Mouse (Mus musculus) heart, postnatal 0 days (tissue): ENCODE measurements around the gene Lhx4. TPM values are rescaled to one million over a fixed set of nuclear protein-coding genes. Genes with fewer than 3 reads are reported as not detected.

Source experiments
- ATAC-seq: fragments of 200-750 bp; cut with Nextera tagmentation; 2 replicates; pipeline ENCODE4 v1.8.0; 2017; ENCODE audit warnings: low read depth, moderate number of reproducible peaks, moderate library complexity; ENCODE audit not compliant: insufficient read depth
- DNase-seq: peaks from one replicate; pipeline ENCODE4 v3.0.0-alpha.2; 2016; ENCODE audit warnings: low spot score
- H3K27ac ChIP-seq: fragments of 300-500 bp; sonication (generic); 2 replicates; pipeline ENCODE4 v1.5.1; 2014; ENCODE audit warnings: low read depth, mild to moderate bottlenecking
- H3K27me3 ChIP-seq: fragments of 300-500 bp; sonication (generic); 2 replicates; pipeline ENCODE4 v1.6.1; 2014; ENCODE audit warnings: low read length, mixed read lengths; ENCODE audit not compliant: control insufficient read depth, insufficient read depth
- H3K36me3 ChIP-seq: fragments of 300-500 bp; sonication (generic); replicated peaks from 2 replicates; pipeline ENCODE4 v1.6.1; 2014; ENCODE audit warnings: low read length, mixed read lengths; ENCODE audit not compliant: control insufficient read depth, insufficient read depth
- H3K4me1 ChIP-seq: fragments of 300-500 bp; sonication (generic); 2 replicates; pipeline ENCODE4 v1.6.1; 2014; ENCODE audit warnings: antibody characterized with exemption; ENCODE audit not compliant: control insufficient read depth, insufficient read depth
- H3K4me2 ChIP-seq: fragments of 300-500 bp; sonication (generic); 2 replicates; pipeline ENCODE4 v1.6.1; 2014; ENCODE audit warnings: low read depth, mild to moderate bottlenecking, low read length, moderate library complexity
- H3K4me3 ChIP-seq: fragments of 300-500 bp; sonication (generic); 2 replicates; pipeline ENCODE4 v1.5.1; 2014; ENCODE audit warnings: low read depth, low read length
- H3K9ac ChIP-seq: fragments of 300-500 bp; sonication (generic); replicated peaks from 2 replicates; pipeline ENCODE4 v1.6.1; 2014; ENCODE audit warnings: low read depth, low read length, mixed read lengths
- H3K9me3 ChIP-seq: fragments of 300-500 bp; sonication (generic); replicated peaks from 2 replicates; pipeline ENCODE4 v1.6.1; 2016; ENCODE audit warnings: low read length; ENCODE audit not compliant: control insufficient read depth
- CTCF ChIP-seq: IDR thresholded peaks from 2 replicates; pipeline ENCODE4 v1.5.1; 2016; ENCODE audit warnings: antibody characterized with exemption, control low read depth, low read depth
- EP300 ChIP-seq: IDR thresholded peaks from 2 replicates; pipeline ENCODE4 v1.6.1; 2016; ENCODE audit warnings: antibody characterized with exemption, low read depth
- WGBS: fragments of 180-500 bp; shearing (Covaris S2); extraction: QIAGEN DNeasy Blood & Tissue Kit; methylation state at CpG from one replicate; pipeline ENCODE4 v1.1.7; 2014; 5-methylcytosine and 5-hydroxymethylcytosine counted together
- polyA plus RNA-seq: library from polyadenylated mRNA; unstranded; fragments of >200 nt; fragmentation: Nextera tagmentation; extraction: Ambion mirVana; gene quantifications from 2 replicates; pipeline ENCODE4 v1.2.1, GENCODE M21; 2015
- total RNA-seq: library from RNA; depleted of rRNA; stranded (reverse); fragments of >200 nt; gene quantifications from 2 replicates; pipeline ENCODE4 v1.2.3, GENCODE M21; 2014; ENCODE audit warnings: low replicate concordance

Lhx4 gene
- total and polyA plus RNA-seq, 2 experiments from 2014 or later = not detected

DNA sequence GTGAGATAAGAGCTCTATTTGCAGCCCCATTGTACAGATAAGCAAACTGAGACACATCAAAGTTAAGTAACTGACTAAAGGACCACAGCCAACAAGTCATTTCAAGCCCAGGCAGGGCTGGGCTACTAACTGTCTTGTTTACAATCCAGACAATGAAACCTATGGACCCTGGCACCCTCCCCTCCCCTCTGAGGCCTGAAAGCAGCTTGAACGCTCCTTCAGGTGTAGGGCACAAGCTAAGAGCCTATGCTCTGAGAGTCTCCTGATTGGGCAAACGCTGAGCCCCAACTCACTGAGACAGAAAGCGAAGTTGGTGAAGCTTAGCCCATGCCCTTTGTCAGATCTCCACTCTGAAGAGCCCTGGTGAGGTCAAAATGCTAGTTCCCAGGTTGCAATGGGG lies 27.2 kb downstream of the Lhx4 start:
- no peak for DNase-seq
- 72% methylated on average over 3 of the region's 3 CpGs for WGBS
- H3K4me3 ChIP-seq = no peak overlapping the region
- no peak for ATAC-seq
- H3K9ac ChIP-seq = no peak overlapping the region
- H3K9me3 ChIP-seq = no peaks in the 10 kb centered on the region
- H3K27ac ChIP-seq = no peak overlapping the region
- H3K4me2 ChIP-seq = no peak overlapping the region
- TF ChIP-seq CTCF = no peak
- no peak for TF ChIP-seq EP300
- H3K36me3 ChIP-seq = no peaks in the 10 kb centered on the region
- H3K4me1 ChIP-seq = no peaks in the 10 kb centered on the region
- H3K27me3 ChIP-seq = peaks cover 56% of the 10 kb centered on the region

DNA sequence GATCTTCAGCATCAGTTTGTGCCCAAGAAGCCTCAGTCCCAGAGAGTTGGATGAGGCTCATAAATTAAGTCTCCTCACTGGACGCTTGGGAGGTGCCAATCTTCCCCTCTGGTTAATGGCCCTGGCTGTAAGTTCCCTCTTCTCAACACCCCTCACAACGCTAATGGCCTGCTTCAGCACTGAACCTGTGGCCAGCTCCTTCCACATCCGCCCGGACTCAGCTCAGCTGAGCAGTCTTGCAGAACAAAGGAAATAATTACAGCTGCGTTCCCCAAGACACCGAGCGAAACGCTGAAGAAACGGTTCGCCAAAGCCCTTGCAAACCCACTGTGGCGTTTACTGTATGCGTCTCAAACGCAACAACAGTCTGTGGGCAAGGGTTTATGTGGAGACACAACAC lies 29.3 kb downstream of the Lhx4 start:
- Histone ChIP-seq H3K27me3 (peaks cover 40% of the 10 kb centered on the region), H3K4me2 (no peak overlapping the region), H3K36me3 (no peaks in the 10 kb centered on the region), H3K4me1 (no peaks in the 10 kb centered on the region), H3K9me3 (no peaks in the 10 kb centered on the region), H3K27ac (no peak overlapping the region), H3K9ac (no peak overlapping the region), H3K4me3 (no peak overlapping the region)
- ATAC-seq (peak; percentile 78), DNase-seq (peak; percentile 63)
- under 1% methylated on average over 13 of the region's 13 CpGs for WGBS
- TF ChIP-seq EP300 = no peak
- TF ChIP-seq CTCF = no peak

DNA sequence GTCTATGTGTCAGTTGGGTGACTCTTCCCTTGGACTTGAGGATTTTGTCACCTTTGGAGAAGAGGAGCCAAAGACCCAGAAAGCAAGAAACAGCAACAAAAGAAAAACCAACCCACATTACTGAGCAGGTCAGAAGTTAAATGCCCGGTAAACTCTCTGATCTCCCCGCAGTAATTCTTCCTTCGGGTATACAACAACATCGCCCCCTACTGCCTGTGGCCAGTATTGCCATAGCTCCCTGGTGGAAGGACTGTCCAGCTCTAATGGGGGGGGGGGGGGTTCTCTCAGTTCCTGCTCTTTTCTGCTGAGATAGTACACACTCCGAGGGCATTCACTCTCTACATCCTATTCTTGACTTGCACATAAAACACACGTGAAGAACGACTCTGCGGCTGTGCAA lies 30.0 kb downstream of the Lhx4 start:
- Histone ChIP-seq H3K27ac (no peak overlapping the region), H3K27me3 (peaks cover 36% of the 10 kb centered on the region), H3K36me3 (no peaks in the 10 kb centered on the region), H3K9ac (no peak overlapping the region), H3K9me3 (no peaks in the 10 kb centered on the region), H3K4me2 (no peak overlapping the region), H3K4me3 (no peak overlapping the region), H3K4me1 (no peaks in the 10 kb centered on the region)
- no peak for DNase-seq
- TF ChIP-seq EP300 = no peak
- TF ChIP-seq CTCF = peak; percentile 50
- no peak for ATAC-seq
- 39% methylated on average over 8 of the region's 8 CpGs for WGBS

DNA sequence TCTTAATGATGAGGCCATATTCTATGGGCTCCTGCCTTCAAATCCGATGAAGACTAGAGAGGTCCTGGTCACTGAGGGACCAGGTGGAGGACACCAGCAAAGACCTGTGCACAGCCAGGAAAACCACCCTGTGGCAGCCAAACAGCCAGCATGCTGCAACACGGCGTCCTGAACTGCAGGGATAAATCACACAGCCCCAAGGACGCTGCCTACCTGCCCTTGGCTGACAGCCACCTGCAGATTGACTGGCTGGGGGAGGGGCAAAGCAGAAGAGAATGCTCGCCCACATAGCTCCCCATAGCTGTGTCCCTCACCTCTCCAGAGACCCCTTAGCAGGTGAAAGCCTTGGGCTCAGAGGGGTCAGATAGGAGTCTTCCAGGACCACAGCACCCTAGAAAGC lies 31.5 kb downstream of the Lhx4 start:
- no peak overlapping the region for H3K9ac ChIP-seq
- no peaks in the 10 kb centered on the region for H3K9me3 ChIP-seq
- H3K4me3 ChIP-seq = no peak overlapping the region
- H3K27ac ChIP-seq = no peak overlapping the region
- no peaks in the 10 kb centered on the region for H3K4me1 ChIP-seq
- DNase-seq = no peak
- no peaks in the 10 kb centered on the region for H3K36me3 ChIP-seq
- WGBS = 37% methylated on average over 5 of the region's 5 CpGs
- peaks cover 30% of the 10 kb centered on the region for H3K27me3 ChIP-seq
- no peak overlapping the region for H3K4me2 ChIP-seq
- TF ChIP-seq EP300 = no peak
- no peak for TF ChIP-seq CTCF
- ATAC-seq = no peak

DNA sequence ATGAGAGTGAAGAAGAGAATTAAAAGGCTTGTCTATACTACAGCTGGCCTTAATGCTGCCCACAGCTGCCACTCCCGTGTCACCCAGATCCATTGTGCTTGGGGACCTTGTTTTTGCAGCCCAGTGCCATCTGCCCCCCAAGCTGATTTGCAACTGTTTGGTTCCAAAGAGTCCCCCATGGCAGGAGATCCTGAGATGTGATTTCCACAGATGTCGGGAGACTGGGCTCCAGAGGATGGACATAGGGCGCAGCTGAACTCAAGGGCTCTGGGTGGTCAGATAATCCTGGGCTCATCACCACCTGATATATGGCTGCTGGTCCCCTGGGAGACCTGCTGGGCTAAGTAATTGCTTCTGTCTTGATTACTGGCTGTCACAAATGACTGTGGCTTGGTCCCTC lies 32.6 kb downstream of the Lhx4 start:
- H3K36me3 ChIP-seq = no peaks in the 10 kb centered on the region
- H3K9ac ChIP-seq = no peak overlapping the region
- H3K27me3 ChIP-seq = peaks cover 29% of the 10 kb centered on the region
- H3K4me2 ChIP-seq = no peak overlapping the region
- 75% methylated on average over 3 of the region's 3 CpGs for WGBS
- no peak for TF ChIP-seq EP300
- TF ChIP-seq CTCF = no peak
- no peaks in the 10 kb centered on the region for H3K4me1 ChIP-seq
- H3K27ac ChIP-seq = no peak overlapping the region
- no peak for DNase-seq
- no peak for ATAC-seq
- H3K9me3 ChIP-seq = no peaks in the 10 kb centered on the region
- no peak overlapping the region for H3K4me3 ChIP-seq

DNA sequence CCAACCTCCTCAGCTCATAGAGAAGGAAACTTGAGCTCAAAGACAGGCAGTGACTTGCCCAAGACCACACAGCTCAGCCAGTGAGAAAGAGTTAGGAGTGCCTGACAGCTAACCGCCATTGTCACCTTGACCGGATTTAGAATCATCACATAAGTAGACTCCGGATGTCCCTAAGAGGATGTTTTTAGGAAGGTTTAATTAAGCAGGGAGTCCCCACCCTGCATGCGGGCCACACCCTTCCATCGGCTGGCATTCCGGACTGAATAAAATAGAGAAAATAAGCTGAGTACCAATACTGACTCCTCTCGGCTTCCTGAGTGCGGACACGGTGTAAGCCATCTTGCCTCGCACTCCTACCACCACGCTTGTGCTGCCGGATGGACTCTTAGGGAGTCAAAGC lies 34.2 kb downstream of the Lhx4 start:
- TF ChIP-seq CTCF (no peak), EP300 (no peak)
- Histone ChIP-seq H3K4me2 (no peak overlapping the region), H3K4me1 (no peaks in the 10 kb centered on the region), H3K9me3 (no peaks in the 10 kb centered on the region), H3K9ac (no peak overlapping the region), H3K27ac (no peak overlapping the region), H3K36me3 (no peaks in the 10 kb centered on the region), H3K27me3 (peaks cover 16% of the 10 kb centered on the region; the same call in 1 of the 2 replicates), H3K4me3 (no peak overlapping the region)
- no peak for DNase-seq
- no peak for ATAC-seq
- WGBS = 89% methylated on average over 12 of the region's 12 CpGs
